Mouse (Mus musculus) cerebellum, postnatal 14 days (tissue): ENCODE measurements around the gene Ubn2.
"Not testable (repeated sequence)": the region's sequence is repeated elsewhere in the genome, so short reads cannot be mapped to it uniquely, and the experiment has no call there.

Source experiments
- DNase-seq, 2 experiments: peaks; one replicate each; pipeline ENCODE4 v3.0.0; 2021; ENCODE audit warnings: mixed read lengths in 2 of 2

The Ubn2 gene

GRCm38 (mm10) chr6:38534640-38535365, 101.1 kb downstream of the Ubn2 start:
- DNase-seq: peak; percentile 100

- DNase-seq: no peak
These were observed 101.6 kb downstream of the Ubn2 start for GRCm38 (mm10) chr6:38535366-38535690.

- DNase-seq: no peak
These were observed 102.0 kb downstream of the Ubn2 start for GRCm38 (mm10) chr6:38535788-38536187.

GRCm38 (mm10) chr6:38544141-38544540, 110.4 kb downstream of the Ubn2 start:
- DNase-seq: not testable (repeated sequence)

GRCm38 (mm10) chr6:38547005-38547404, 113.3 kb downstream of the Ubn2 start:
- not testable (repeated sequence) for DNase-seq

GRCm38 (mm10) chr6:38547707-38548106, 114.0 kb downstream of the Ubn2 start:
- DNase-seq: no peak

GRCm38 (mm10) chr6:38548595-38548994, 114.8 kb downstream of the Ubn2 start:
- not testable (repeated sequence) for DNase-seq

GRCm38 (mm10) chr6:38549840-38550239, 116.1 kb downstream of the Ubn2 start:
- DNase-seq: peak in 1 of 2 experiments; percentile 17

GRCm38 (mm10) chr6:38550250-38551061, 116.7 kb downstream of the Ubn2 start:
- peak; percentile 82 to 84 for DNase-seq

GRCm38 (mm10) chr6:38551062-38551988, 117.6 kb downstream of the Ubn2 start, which contains the start of gene Luc7l2:
Gene Luc7l2, plus strand, starts transcription at chr6:38551334.
- peak; percentile 97 to 99 for DNase-seq

GRCm38 (mm10) chr6:38551989-38552635, 118.4 kb downstream of the Ubn2 start:
- DNase-seq: peak; percentile 99

- no peak for DNase-seq
These were observed 118.9 kb downstream of the Ubn2 start for GRCm38 (mm10) chr6:38552636-38553000.
